Mouse (Mus musculus) forebrain, postnatal 0 days (tissue): ENCODE results near the gene Pdxk. TPM values are rescaled to one million over a fixed set of nuclear protein-coding genes. Genes with fewer than 3 reads are reported as not detected.

Experiments used
- ATAC-seq: fragments of 200-750 bp; cut with Nextera tagmentation; 2 replicates; pipeline ENCODE4 v1.8.0; 2017; ENCODE audit warnings: mild to moderate bottlenecking, moderate library complexity
- DNase-seq: peaks from one replicate; pipeline ENCODE4 v3.0.0-alpha.2; 2015
- H3K27ac ChIP-seq: fragments of 300-500 bp; sonication (generic); 2 replicates; pipeline ENCODE4 v1.5.1; 2014; ENCODE audit warnings: low read depth, mild to moderate bottlenecking, antibody characterized with exemption, low read length, moderate library complexity, mixed read lengths
- H3K27me3 ChIP-seq: fragments of 300-500 bp; sonication (generic); 2 replicates; pipeline ENCODE4 v1.6.1; 2014; ENCODE audit warnings: mild to moderate bottlenecking, low read length, mixed read lengths; ENCODE audit not compliant: insufficient read depth
- H3K36me3 ChIP-seq: fragments of 300-500 bp; sonication (generic); 2 replicates; pipeline ENCODE4 v1.6.1; 2014; ENCODE audit warnings: mild to moderate bottlenecking, moderate library complexity; ENCODE audit not compliant: insufficient read depth
- H3K4me1 ChIP-seq: fragments of 300-500 bp; sonication (generic); 2 replicates; pipeline ENCODE4 v1.6.1; 2014; ENCODE audit warnings: antibody characterized with exemption; ENCODE audit not compliant: insufficient read depth
- H3K4me2 ChIP-seq: fragments of 300-500 bp; sonication (generic); 2 replicates; pipeline ENCODE4 v1.6.1; 2014; ENCODE audit warnings: low read depth, mild to moderate bottlenecking, moderate library complexity
- H3K4me3 ChIP-seq: fragments of 300-500 bp; sonication (generic); 2 replicates; pipeline ENCODE4 v1.5.1; 2014; ENCODE audit warnings: low read depth, low read length, mixed read lengths
- H3K9ac ChIP-seq: fragments of 300-500 bp; sonication (generic); 2 replicates; pipeline ENCODE4 v1.6.1; 2014; ENCODE audit warnings: mild to moderate bottlenecking
- H3K9me3 ChIP-seq: fragments of 300-500 bp; sonication (generic); 2 replicates; pipeline ENCODE4 v1.6.1; 2016; ENCODE audit warnings: low read length
- CTCF ChIP-seq: sonication (generic); IDR thresholded peaks from 2 replicates; pipeline ENCODE4 v1.5.1; 2016; ENCODE audit warnings: antibody characterized with exemption, control low read depth, low read depth
- WGBS: fragments of 180-500 bp; shearing (Covaris S2); extraction: QIAGEN DNeasy Blood & Tissue Kit; methylation state at CpG from one replicate; pipeline ENCODE4 v1.1.7; 2014; 5-methylcytosine and 5-hydroxymethylcytosine counted together
- polyA plus RNA-seq: library from polyadenylated mRNA; unstranded; fragments of >200 nt; fragmentation: Nextera tagmentation; extraction: Ambion mirVana; gene quantifications from 2 replicates; pipeline ENCODE4 v1.2.1, GENCODE M21; 2015
- total RNA-seq: library from RNA; depleted of rRNA; stranded (reverse); fragments of >200 nt; gene quantifications from 2 replicates; pipeline ENCODE4 v1.2.3, GENCODE M21; 2014

The Pdxk gene
- total and polyA plus RNA-seq, 2 experiments from 2014 or later, result 30.7 to 43.6 TPM

- H3K36me3 ChIP-seq, result peaks cover 61% of the 10 kb centered on the region
- ATAC-seq (no peak), DNase-seq (no peak)
- H3K9me3 ChIP-seq, result no peaks in the 10 kb centered on the region
- no peak overlapping the region for H3K9ac ChIP-seq
- no peaks in the 10 kb centered on the region for H3K27me3 ChIP-seq
- no peak overlapping the region for H3K27ac ChIP-seq
- H3K4me1 ChIP-seq, result no peaks in the 10 kb centered on the region
- H3K4me2 ChIP-seq, result no peak overlapping the region
- no peak for TF ChIP-seq CTCF
- H3K4me3 ChIP-seq, result no peak overlapping the region
- 93% methylated on average over 3 of the region's 3 CpGs for WGBS
Observed at GRCm38 (mm10) chr10:78447396-78447795, 17.4 kb downstream of the Pdxk start.

GRCm38 (mm10) chr10:78446195-78446594 lies 18.6 kb downstream of the Pdxk start:
- Histone ChIP-seq H3K9me3 (no peaks in the 10 kb centered on the region), H3K4me2 (no peak overlapping the region), H3K9ac (no peak overlapping the region), H3K4me3 (no peak overlapping the region), H3K36me3 (peaks cover 66% of the 10 kb centered on the region), H3K4me1 (no peaks in the 10 kb centered on the region), H3K27ac (no peak overlapping the region), H3K27me3 (no peaks in the 10 kb centered on the region)
- ATAC-seq (no peak), DNase-seq (no peak)
- WGBS, result 100% methylated on average over 3 of the region's 3 CpGs
- TF ChIP-seq CTCF, result no peak

DNA sequence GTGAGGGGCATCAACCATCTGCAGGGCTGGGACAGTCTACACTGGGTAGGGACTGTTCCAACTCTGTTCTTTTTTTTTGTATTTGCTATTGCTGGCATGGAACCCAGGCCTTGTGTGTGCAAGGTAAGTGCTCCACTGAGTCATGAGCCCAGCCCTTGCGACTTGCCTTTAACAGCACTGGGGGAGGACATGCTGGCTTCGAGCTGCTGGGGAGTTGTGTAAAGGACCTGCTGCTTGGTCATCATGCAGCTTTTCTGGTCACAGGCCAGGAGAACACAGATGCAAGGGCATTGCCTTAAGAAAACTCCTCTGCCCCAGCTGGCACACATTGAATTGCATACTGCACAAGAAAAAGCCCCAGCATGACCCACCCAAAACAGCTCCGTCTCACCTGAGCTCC lies 22.5 kb downstream of the Pdxk start:
- no peak for TF ChIP-seq CTCF
- Histone ChIP-seq H3K4me1 (no peaks in the 10 kb centered on the region), H3K36me3 (peaks cover 41% of the 10 kb centered on the region), H3K4me2 (no peak overlapping the region), H3K27ac (no peak overlapping the region), H3K4me3 (no peak overlapping the region), H3K9ac (no peak overlapping the region), H3K27me3 (no peaks in the 10 kb centered on the region), H3K9me3 (no peaks in the 10 kb centered on the region)
- DNase-seq (no peak), ATAC-seq (no peak)
- 90% methylated on average over 3 of the region's 3 CpGs for WGBS

- DNase-seq (no peak), ATAC-seq (no peak)
- H3K4me3 ChIP-seq, result no peak overlapping the region
- no peak overlapping the region for H3K9ac ChIP-seq
- no peak overlapping the region for H3K27ac ChIP-seq
- no peak overlapping the region for H3K4me2 ChIP-seq
- WGBS, result 78% methylated on average over 5 of the region's 5 CpGs
- no peaks in the 10 kb centered on the region for H3K27me3 ChIP-seq
- no peaks in the 10 kb centered on the region for H3K4me1 ChIP-seq
- no peaks in the 10 kb centered on the region for H3K9me3 ChIP-seq
- no peak for TF ChIP-seq CTCF
- peaks cover 35% of the 10 kb centered on the region for H3K36me3 ChIP-seq
Observed at GRCm38 (mm10) chr10:78441606-78442005, 23.2 kb downstream of the Pdxk start.

DNA sequence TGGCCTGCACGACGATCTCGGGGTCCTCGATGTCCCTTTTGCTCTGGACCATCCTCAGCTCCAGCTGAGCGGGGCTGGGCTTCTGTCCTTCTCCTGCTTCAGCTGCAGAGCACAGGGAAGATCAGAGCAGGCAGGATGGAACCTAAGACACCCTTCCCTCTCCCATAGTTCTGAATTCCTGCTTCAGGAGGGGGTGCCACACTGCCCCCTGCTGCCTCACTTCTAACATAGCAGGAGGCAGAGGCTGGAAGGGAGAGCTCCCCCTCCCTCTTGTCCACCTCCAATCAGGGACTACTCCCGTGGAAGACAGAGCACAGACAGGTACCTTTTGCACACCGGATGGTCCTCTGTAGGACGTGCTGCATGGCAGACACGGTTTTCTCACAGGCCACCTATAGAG lies 24.0 kb downstream of the Pdxk start:
- ATAC-seq, result no peak
- DNase-seq, result peak; percentile 35

GRCm38 (mm10) chr10:78439990-78440389 lies 24.8 kb downstream of the Pdxk start:
- DNase-seq, result no peak
- H3K27me3 ChIP-seq, result no peaks in the 10 kb centered on the region
- H3K9me3 ChIP-seq, result no peaks in the 10 kb centered on the region
- no peak for TF ChIP-seq CTCF
- no peak overlapping the region for H3K9ac ChIP-seq
- peaks cover 21% of the 10 kb centered on the region; the same call in 1 of the 2 replicates for H3K36me3 ChIP-seq
- no peak overlapping the region for H3K4me2 ChIP-seq
- WGBS, result 93% methylated on average over 7 of the region's 7 CpGs
- H3K4me1 ChIP-seq, result no peaks in the 10 kb centered on the region
- no peak overlapping the region for H3K27ac ChIP-seq
- no peak overlapping the region for H3K4me3 ChIP-seq
- ATAC-seq, result no peak

More for the DNA sequence above, 24.0 kb downstream of the Pdxk start:
- no peaks in the 10 kb centered on the region for H3K4me1 ChIP-seq
- H3K4me3 ChIP-seq, result no peak overlapping the region
- TF ChIP-seq CTCF, result peak; percentile 72
- no peak overlapping the region for H3K27ac ChIP-seq
- no peaks in the 10 kb centered on the region for H3K27me3 ChIP-seq
- H3K36me3 ChIP-seq, result peaks cover 29% of the 10 kb centered on the region
- no peak overlapping the region for H3K4me2 ChIP-seq
- H3K9ac ChIP-seq, result no peak overlapping the region
- no peaks in the 10 kb centered on the region for H3K9me3 ChIP-seq
- 76% methylated on average over 9 of the region's 9 CpGs for WGBS

DNA sequence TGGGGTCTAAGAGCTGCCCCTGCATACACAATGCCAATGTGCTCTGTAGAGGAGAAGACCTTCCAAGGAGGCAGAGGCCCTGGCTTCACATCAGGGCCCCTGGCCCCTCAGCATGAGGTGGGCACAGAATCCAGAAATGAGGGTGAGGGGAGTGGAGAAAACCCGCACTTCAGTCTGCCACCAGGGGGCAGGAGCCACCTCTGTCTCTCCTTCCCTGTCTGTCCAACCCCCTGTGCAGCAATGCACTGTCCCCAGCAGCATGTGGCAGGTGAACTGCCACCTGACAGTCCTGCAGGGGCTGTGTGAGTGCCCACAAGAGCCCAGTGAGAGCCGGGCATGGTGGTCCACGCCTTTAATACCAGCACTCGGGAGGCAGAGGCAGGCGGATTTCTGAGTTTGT lies 25.2 kb downstream of the Pdxk start:
- 69% methylated on average over 5 of the region's 5 CpGs for WGBS
- Histone ChIP-seq H3K9me3 (no peaks in the 10 kb centered on the region), H3K36me3 (peaks cover 18% of the 10 kb centered on the region; the same call in 1 of the 2 replicates), H3K4me2 (no peak overlapping the region), H3K4me1 (no peaks in the 10 kb centered on the region), H3K27ac (no peak overlapping the region), H3K4me3 (no peak overlapping the region), H3K9ac (no peak overlapping the region), H3K27me3 (no peaks in the 10 kb centered on the region)
- no peak for ATAC-seq
- no peak for DNase-seq
- TF ChIP-seq CTCF, result peak; percentile 69

- TF ChIP-seq CTCF, result peak; percentile 95
- no peaks in the 10 kb centered on the region for H3K4me1 ChIP-seq
- H3K9ac ChIP-seq, result no peak overlapping the region
- 14% methylated on average over 5 of the region's 5 CpGs for WGBS
- peak; percentile 78 for DNase-seq
- H3K9me3 ChIP-seq, result no peaks in the 10 kb centered on the region
- peak; percentile 62 for ATAC-seq
- peaks cover 8% of the 10 kb centered on the region; the same call in 1 of the 2 replicates for H3K36me3 ChIP-seq
- no peak overlapping the region for H3K4me2 ChIP-seq
- H3K27me3 ChIP-seq, result no peaks in the 10 kb centered on the region
- peak overlapping the region; percentile 50; the same call in 1 of the 2 replicates for H3K27ac ChIP-seq
- H3K4me3 ChIP-seq, result no peak overlapping the region
Observed at GRCm38 (mm10) chr10:78438094-78438493, 26.7 kb downstream of the Pdxk start.
